Mouse (Mus musculus) C2C12 (cell line): Measurements from ENCODE around the gene Pcbp3.

Source experiments
- CEBPB ChIP-seq: IDR thresholded peaks from one replicate; pipeline ENCODE4 v1.6.1; 2011; ENCODE audit warnings: low read depth, mild to moderate bottlenecking, control low read depth, moderate library complexity
- CTCF ChIP-seq: IDR thresholded peaks from one replicate; pipeline ENCODE4 v1.5.1; 2011; ENCODE audit not compliant: control insufficient read depth, insufficient read depth, insufficient read length
- MAX ChIP-seq: IDR thresholded peaks from one replicate; pipeline ENCODE4 v1.6.1; 2011; ENCODE audit warnings: mild to moderate bottlenecking, control low read depth
- MYOD1 ChIP-seq: IDR thresholded peaks from one replicate; pipeline ENCODE4 v1.6.1; 2011; ENCODE audit warnings: low read depth; ENCODE audit not compliant: control insufficient read depth, insufficient read length
- MYOG ChIP-seq: IDR thresholded peaks from one replicate; pipeline ENCODE4 v1.6.1; 2011; ENCODE audit not compliant: control insufficient read depth, insufficient read length; ENCODE audit errors: extremely low read depth
- USF1 ChIP-seq: IDR thresholded peaks from one replicate; pipeline ENCODE4 v1.6.1; 2011; ENCODE audit warnings: low read depth, mild to moderate bottlenecking, control low read depth, moderate library complexity

DNA sequence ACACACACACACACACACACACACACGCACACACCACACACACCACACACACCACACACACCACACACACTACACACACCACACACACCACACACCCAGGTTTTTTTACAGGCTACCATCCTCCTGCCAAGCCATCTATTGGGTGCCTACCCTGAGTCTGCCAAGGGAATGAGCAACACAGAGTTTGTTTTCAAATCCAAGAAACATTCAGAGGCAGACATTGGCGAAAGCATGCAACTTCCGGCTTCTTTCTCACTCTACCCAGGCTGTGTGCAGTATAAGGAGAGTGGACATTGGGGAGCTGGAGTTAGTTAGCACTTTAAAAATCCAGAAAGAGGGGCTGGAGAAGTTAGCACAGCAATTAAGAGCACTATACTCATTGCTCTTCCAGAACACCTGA lies 47.0 kb upstream of the Pcbp3 start:
- TF ChIP-seq CTCF = no peak
- TF ChIP-seq MYOG = no peak
- TF ChIP-seq CEBPB = no peak
- no peak for TF ChIP-seq MYOD1
- TF ChIP-seq MAX = no peak
- TF ChIP-seq USF1 = no peak
